Mouse (Mus musculus) G1E (cell line): ENCODE measurements at regions not wholly inside any gene's neighbourhood (a gene's known extent, or its start where the extent isn't known, plus 50 kb on each side); places are given as distances from the start of the nearest gene placed in this dataset.

ENCODE experiments used
- CTCF ChIP-seq: IDR thresholded peaks from 2 replicates; pipeline ENCODE4 v1.5.1; 2012; ENCODE audit warnings: low read depth, low read length, inconsistent platforms, mixed read lengths
- GATA1 ChIP-seq: IDR thresholded peaks from 2 replicates; pipeline ENCODE4 v1.6.1; 2012; ENCODE audit warnings: borderline replicate concordance, low read length, inconsistent platforms, mixed read lengths
- POLR2AphosphoS5 ChIP-seq: IDR thresholded peaks from 2 replicates; pipeline ENCODE4 v1.6.1; 2012; ENCODE audit warnings: low read depth, low read length, inconsistent platforms; ENCODE audit not compliant: insufficient replicate concordance
- TAL1 ChIP-seq: conservative IDR thresholded peaks from 2 replicates; pipeline ENCODE4 v1.6.1; 2012; ENCODE audit warnings: low read depth, low read length, inconsistent platforms, mixed read lengths

- TF ChIP-seq CTCF (no peak), GATA1 (no peak), POLR2AphosphoS5 (no peak), TAL1 (no peak)
These were observed 245.2 kb upstream of the 1700056E22Rik start for GRCm38 (mm10) chr1:184279263-184279662.
